Mouse (Mus musculus) spleen, postnatal 36 days (tissue): ENCODE measurements at regions not wholly inside any gene's neighbourhood (a gene's known extent, or its start where the extent isn't known, plus 50 kb on each side); places are given as distances from the start of the nearest gene placed in this dataset.

Experiments used
- DNase-seq, 2 experiments: peaks; one replicate each; pipeline ENCODE4 v3.0.0; 2022; ENCODE audit warnings: low spot score in 2 of 2, mixed read lengths in 1 of 2

DNA sequence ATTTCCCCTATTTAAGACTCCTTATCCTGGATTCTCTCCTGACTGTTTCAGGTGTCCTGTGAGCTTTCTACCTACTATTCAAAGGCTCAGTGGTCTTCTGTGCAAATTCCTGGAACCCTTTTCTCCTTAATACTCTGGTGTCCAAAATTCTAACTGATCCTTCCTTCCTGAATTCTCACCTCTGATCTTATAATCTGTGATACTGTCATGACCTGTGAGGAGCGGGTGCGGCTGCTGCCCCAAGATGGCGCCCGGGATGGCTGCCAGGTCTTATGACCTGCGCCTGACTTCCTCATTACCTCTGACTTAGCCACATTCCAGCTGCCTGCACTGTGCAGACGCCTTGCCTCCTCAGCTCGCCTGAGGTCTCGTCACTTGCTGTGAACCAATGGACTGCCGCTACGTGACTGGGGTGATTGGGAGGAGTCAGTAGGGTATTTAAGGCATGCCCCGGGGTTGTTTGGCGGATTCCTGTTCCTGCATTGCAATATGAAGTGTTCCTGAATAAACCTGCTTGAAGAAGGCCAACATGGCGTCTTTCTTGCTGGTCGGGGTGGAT is 131.2 kb downstream of the Ptbp2 start:
- DNase-seq, result no peak

DNA sequence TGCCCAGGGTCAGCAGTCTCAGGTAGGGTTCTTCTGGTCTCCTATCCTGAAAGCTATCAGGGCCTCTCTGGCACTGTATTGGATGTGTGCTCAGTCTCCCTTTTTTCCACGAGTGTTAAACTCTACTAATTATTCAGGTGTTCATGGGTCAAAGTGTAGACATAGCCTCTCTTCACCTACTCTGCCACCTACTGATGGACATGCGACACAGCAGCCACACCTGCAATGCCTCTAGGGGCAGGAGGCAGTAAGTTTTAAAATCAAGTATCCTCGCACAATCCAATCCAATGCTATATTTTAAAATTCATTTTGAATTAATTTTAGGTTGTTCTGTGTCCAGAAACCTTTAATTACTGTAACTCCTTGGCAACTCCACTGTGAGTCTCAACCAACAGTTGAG is 145.6 kb downstream of the Ptbp2 start:
- DNase-seq, result no peak

DNA sequence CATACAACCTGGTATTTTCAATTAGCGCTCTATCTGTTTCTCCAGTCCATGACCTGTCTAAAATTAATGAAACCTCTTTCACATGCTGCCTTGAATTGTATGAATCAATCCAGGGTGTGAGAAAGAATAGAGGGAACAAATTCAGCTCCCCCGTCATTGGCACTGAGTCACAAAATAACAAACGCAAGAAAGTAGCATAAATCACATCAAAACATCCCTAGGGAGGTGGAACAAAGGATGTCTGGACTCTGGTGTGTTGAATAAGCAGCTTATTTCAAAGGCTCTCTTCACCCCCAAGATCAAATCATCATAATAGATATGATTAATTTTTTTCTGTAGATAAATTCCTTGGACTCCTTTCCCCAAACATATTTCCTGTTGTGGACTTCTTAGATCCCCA is 148.6 kb downstream of the Ptbp2 start:
- DNase-seq, result no peak

DNA sequence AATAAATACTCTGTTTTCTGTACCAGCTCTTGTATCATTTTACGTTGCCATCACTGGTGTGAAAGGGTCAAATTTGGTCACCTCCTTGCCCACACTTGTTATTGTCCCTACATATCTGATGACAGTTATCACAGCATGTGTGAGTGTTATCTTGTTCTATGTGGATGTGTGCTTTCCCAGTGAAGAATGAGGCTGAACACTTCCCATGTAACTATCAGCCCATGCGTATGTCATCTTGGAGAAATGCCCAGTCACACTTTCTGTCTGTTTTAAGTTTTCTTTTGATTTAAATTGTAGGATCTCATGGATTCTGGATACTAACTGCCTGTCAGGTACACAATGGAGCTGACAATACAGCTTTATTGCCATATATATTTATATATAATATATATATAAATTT is 150.8 kb downstream of the Ptbp2 start:
- DNase-seq, result no peak

DNA sequence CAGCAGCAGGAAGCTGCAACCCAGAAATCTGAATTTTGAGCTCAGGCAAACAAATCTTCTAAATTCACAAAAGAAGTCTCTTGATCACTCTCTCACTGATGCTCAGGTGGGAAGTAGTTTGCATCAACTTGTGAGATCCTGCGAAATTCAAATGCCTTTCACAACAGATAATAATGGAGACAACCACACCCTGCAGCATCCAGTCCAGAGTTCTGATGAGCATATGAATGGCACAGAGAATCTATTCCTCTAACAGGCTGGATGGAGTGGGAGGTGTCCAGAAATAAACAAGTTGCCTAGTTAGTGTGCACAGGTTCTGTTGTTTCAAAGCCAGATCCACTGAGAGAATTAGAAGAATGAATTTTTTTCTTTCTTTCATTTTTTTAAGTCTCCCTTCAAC is 178.2 kb downstream of the Ptbp2 start:
- no peak for DNase-seq

DNA sequence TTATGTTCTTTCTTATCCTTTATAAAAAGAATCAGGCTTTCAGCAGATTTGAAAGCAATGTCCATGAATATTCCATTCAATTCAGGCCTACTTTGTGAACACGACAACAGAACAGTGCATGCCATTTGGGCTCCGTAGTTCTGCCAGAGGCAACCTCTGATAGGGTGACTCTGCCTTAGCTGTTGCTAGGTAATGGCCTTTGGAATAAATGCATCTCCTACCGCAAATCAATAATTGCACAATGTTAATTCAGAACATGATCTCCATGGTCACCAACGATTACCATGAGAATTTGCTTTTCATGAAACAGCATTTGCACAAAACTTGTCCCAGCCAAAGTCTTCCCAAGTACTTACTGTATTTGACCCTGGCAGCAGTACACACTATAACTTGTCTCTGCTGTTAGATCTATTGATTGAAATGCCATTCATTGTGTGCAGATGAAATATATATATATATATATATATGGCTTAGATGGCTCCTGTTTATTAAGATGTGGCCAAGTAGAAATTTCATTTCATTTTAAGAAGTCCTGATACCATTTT is 195.3 kb downstream of the Ptbp2 start:
- no peak for DNase-seq

DNA sequence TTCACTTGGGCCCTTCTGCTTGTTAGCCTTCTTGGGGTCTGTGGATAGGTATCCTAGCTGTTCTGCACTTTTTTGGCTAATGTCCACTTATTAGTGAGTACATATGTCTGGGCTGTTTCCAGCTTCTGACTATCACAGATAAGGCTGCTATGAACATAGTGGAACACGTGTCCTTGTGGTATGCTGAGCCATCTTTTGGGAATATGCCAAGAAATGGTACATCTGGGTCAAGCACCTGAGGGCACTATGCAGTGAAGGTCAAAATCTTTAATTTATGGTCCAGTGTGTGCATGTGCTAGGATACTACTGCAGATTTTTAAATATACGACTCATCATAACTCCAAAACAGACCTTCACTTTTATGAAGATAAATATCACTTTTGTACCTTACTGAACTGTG is 196.3 kb downstream of the Ptbp2 start:
- DNase-seq, result no peak

DNA sequence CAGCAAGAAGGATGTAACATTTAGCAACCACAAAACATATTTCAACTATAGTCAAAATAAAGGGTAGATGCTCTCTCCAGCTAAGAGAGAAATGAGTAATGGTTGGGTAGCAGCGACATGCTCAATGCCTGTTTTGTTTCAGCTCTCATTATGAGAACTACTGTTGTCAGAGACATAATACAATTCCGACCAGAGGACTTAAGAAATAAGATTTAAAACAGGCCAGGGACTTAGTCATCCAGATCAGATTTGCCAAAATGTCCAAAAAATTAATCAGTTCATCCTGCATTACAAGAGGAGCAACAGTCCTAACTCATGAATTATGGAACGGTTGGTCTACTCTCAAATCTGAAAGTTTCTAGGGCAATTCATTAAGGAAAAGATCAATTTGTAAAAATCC is 208.8 kb downstream of the Ptbp2 start:
- DNase-seq, result no peak

DNA sequence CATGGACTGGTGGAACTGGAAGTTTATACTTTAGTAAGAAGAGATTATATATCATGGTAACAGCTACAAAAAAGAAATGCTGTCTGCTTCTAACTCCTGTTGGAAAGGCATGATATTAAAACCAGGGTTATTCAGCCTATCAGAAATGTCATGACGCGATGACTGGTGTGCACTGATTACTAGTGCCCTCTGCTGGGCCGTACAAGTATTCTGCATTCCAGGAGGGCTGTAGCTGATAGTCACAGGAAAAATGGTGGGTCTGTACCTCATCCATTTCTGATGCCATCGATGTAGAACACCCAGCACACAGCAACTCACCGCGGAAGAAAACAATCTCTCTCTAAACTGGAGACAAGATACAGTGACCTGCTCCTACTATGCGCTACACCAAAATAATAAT is 246.4 kb downstream of the Ptbp2 start:
- no peak for DNase-seq

DNA sequence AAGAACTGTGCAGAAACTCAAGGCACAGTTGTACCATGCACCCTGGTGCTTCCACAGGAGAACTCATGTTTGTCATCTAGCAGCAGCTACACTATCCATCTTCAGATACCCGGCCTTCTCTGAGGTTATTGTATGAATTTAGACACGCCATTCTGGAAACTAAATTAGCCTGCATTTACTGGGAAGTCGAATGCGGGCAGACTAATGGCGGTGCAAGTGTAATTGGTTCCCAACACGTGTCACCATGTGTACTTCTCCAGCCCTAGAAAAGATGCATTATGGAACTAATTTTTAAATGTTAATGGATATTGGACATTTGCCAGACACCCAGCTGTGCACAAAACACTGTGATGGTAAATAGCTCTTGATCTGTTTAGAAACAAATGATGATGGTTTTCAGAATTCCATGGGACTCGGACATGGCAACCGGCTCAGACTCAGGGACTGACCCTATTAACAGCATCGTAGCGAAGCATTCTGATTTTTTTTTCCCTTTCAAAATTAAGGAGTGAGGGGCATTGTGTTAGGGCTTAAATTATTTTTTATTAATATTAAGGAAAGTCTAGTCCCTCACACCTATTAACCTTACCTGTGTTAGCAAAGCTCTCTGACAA is 259.6 kb downstream of the Ptbp2 start:
- no peak for DNase-seq

DNA sequence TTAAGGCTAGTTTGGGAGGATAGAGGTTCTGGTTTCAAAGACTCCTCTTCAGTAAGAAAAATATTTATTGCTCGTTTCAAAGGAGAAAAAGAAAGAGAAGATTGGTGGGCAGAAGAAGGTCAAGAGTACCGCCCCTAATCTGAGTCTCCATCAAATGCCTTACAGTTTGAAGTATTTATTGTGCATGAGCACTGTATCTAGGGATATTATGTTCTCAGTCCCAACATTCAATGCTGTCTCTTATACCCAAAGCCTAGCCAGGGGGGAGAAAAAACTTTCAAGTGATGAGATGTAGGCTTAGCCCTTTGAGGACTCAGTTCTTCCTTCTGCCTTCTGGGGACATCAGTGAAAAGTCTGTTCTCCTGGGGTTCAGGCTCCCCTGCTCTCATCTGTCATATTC is 271.7 kb downstream of the Ptbp2 start:
- DNase-seq, result no peak

DNA sequence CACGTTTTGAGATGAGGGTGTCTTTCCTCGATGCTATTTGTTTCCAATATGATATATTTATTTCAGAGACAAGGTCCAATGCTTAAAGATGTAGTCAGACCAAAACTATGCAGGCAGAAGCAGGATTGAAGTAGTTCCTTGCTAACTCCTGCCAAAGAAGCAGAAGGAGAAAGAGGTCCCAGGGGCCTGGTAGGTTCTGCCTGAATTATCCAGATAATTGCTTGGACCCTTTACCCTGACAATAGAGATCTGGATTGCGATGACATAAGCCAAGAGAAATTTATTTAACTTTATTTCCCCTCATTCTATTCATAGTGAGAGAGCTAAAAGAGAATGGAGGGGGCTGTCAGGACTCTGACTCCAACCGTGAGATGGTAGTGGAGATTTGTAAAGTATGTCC is 275.1 kb downstream of the Ptbp2 start:
- DNase-seq, result no peak

DNA sequence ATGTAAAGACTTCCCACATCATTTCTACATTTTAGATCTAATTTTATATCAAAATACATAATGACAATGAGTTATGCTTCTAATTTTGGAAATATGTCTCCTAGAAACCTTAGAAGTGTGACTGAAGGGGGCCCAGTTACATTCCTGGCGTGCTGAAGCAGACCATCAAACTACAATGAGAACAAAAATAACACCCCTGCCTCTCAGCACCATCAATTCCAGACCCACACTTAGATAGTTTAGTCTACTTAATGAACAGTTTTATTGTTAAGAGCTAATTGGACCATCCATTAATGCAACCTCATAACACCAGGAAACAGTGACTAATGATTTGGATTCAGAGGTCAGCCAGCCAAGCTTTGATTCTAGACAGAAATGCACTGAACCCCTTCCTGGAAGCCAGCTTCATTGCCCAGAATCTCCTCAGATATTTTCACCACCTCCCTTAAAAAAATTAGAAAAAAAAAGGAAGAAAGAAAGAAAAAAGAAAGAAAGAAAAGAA is 280.7 kb downstream of the Ptbp2 start:
- DNase-seq, result no peak

DNA sequence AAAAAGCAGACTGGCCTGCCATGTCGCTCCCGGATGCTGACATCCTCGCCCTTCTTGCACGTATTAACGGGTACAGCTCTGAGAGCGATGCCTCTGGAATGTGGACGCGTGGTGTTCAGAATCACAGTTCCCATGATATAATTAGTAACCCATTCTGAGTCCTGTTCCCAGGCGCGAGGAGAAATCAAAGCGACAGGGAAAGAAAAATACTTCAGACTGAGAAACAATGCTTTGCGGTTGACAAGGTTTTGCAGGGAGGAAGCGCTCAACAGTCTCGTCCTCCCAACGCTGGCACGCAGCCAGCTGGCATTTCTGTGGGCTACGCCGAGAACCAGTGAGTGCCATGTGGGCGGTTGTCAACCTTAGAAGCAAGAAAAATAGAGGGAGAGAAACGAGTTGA is 285.6 kb downstream of the Ptbp2 start:
- peak in 1 of 2 experiments; percentile 1 for DNase-seq

DNA sequence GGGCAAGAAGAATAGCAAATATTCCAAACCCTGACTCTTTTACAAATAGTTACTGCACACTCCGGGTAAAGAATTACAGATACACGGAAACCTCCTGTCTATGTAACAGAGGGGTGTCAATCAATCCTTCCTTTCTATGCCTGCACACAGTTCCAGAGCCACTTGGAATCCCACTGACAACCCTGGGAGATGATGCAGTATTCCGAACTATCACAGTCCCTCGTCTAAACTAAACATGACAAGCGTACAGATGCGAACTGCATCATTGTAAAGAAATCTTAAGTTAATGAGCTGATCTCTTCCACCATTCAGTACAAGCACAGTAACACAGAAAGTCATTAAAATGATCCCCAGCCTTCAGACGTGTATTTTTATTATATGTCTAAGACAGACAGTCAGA is 286.4 kb downstream of the Ptbp2 start:
- DNase-seq, result no peak

DNA sequence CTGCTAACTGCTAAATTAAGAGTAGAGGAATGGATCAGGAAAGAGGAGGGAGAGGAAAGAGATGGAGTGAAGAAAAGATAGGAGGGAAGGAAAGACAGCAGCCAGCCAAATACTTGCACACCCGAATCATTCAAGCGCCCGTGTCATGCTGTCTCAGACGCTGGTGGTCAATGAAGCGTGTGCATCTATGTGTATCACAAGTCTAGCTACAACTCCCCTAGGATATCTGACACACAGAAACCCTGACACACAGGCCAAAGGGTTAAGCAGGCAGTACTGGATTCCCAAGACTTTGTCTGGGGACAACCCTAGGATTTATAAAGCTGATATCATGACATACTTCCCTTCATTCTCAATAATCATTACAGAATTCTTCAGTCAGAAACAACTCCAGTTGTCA is 289.7 kb downstream of the Ptbp2 start:
- no peak for DNase-seq

DNA sequence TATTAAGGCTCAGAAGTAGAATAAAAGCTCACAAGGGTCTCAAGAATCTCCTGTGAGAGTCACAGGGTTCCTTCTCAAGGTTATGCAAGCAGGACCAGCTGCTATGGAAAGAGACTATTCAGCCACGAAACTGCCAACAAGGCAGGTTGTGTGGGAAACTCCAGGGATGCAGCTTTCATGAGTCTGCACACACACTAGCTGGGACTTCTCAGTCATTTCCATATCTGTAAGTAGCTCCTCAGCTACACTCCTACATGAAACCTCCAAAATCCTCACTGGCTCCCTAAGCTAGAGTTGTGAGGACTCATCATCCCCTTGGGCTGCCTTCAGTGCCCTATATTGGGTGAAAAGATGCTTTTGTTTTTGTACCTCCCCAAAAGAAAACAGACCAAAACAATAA is 291.6 kb downstream of the Ptbp2 start:
- DNase-seq, result no peak

DNA sequence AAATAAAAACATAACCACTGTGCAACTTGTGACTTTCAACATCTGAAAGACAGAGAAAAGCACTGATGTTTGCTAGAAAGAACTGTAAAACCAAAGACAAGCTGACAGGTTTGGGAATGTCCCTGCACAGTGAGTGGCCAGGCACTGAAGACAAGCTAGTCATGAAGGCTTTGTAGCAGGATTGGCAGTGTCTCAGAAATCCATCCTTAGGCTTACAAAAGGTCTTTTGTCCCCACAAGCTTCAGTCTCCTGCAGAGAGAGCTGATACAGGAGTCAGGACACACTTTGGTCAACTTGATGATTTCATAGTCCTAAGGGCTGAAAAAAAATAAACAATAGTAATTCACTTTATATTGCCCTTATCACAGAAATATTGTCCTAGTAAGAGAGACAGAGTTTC is 294.9 kb downstream of the Ptbp2 start:
- DNase-seq, result no peak
